In genomic region chr1:180131402-180131801, GRCm38 (mm10) we compare ENCODE assay signal across 20 mouse cellular contexts.
DNase-seq lines count a peak whose midpoint lies in the region; ATAC-seq and TF ChIP-seq lines count a peak whose summit lies in the region.
"Had no signal": no experiment of that assay in that cellular context is flagged by ENCODE, and none has a peak within 500 bp of the region (broad histone marks: within the 10 kb centered on the region; RNA-seq: fewer than 3 reads in every experiment).

No protein-coding gene starts in this region.

- intact Hi-C loops in heart, adult 2 months (cut with DNase I): no loop called here

- H3K36me3 ChIP-seq in heart, adult 2 months (ENCODE audit: control insufficient read depth, insufficient read depth, low read length): no peaks in the 10 kb centered on the region
- H3K36me3 ChIP-seq in lung, embryonic 14.5 days (ENCODE audit: insufficient read depth): peaks cover 10% of the 10 kb centered on the region; the same call in 1 of the 2 replicates
- 0 out of 2 replicates have a peak, but pooled peaks cover 2% of the 10 kb centered on the region for H3K36me3 ChIP-seq in ES-E14 (ENCODE audit: control insufficient read depth, insufficient read depth, low read length, poor library complexity, severe bottlenecking)
- H3K36me3 ChIP-seq in limb, embryonic 10.5 days: peaks cover 6% of the 10 kb centered on the region; the same call in 1 of the 2 replicates

- no peak overlapping the region for H3K27ac ChIP-seq in heart, adult 2 months
- no peak overlapping the region for H3K27ac ChIP-seq in lung, embryonic 14.5 days (ENCODE audit: low read depth)
- no peak overlapping the region for H3K27ac ChIP-seq in ES-E14 (ENCODE audit: insufficient read depth, low read depth, low read length, poor library complexity, severe bottlenecking)
- H3K27ac ChIP-seq in limb, embryonic 10.5 days: no peak overlapping the region
- H3K27ac ChIP-seq: embryonic facial prominence, embryonic 15.5 days; forebrain, embryonic 13.5 days; kidney, embryonic 15.5 days; liver, embryonic 15.5 days; macrophage; neural tube, embryonic 15.5 days had no signal

- ATAC-seq in lung, embryonic 14.5 days (ENCODE audit: insufficient read depth): no peak
- ATAC-seq in erythroblast, adult 5-6 weeks (replicated peaks; ENCODE audit: low FRiP score, poor library complexity, severe bottlenecking): peak; percentile 69; the same call in 1 of the 2 replicates
- ATAC-seq: forebrain, embryonic 13.5 days; hindbrain, embryonic 16.5 days had no signal

- TF ChIP-seq CTCF in heart, adult 2 months (IDR thresholded peaks at IDR 0.05): peak; percentile 62
- peak; percentile 44 for TF ChIP-seq CTCF in lung, embryonic 14.5 days (IDR thresholded peaks at IDR 0.05; ENCODE audit: low read depth)

- H3K79me2 ChIP-seq in heart, adult 2 months (replicated peaks; ENCODE audit: control insufficient read depth, insufficient read depth, low read length): no peaks in the 10 kb centered on the region

- TF ChIP-seq POLR2A in heart, adult 2 months (IDR thresholded peaks at IDR 0.05; ENCODE audit: insufficient read depth, low read depth, low read length): no peak

- DNase-seq in heart, adult 2 months: no peak
- DNase-seq in heart, postnatal 4 days: no peak
- DNase-seq in lung, embryonic 14.5 days: no peak
- DNase-seq in lung, postnatal 14 days: no peak
- no peak for DNase-seq in ES-E14 (ENCODE audit: low read depth, low spot score)
- no peak for DNase-seq in limb, embryonic 10.5 days (ENCODE audit: low spot score)
- no peak for DNase-seq in frontal cortex, postnatal 14 days (ENCODE audit: low spot score in 2 of 2)
- DNase-seq: adrenal gland, adult 8-10 months; cerebellum, adult 2 months; heart, postnatal 10 days; right cerebral cortex, postnatal 4 days; thymus, adult 2 months had no signal

- in situ Hi-C loops in ES-E14 (cut with MboI; ENCODE audit: low sequenced_read_pairs in 2 of 2, unreplicated experiment in 2 of 2): loop anchor here in 1 of 2 experiments (10.0 kb wide), 1 partner anchor 277 kb away; no protein-coding TSS in a partner anchor

- H3K4me2 ChIP-seq in lung, embryonic 14.5 days: no peak overlapping the region
- H3K4me2 ChIP-seq: embryonic facial prominence, embryonic 15.5 days; forebrain, embryonic 13.5 days; kidney, embryonic 15.5 days; liver, embryonic 15.5 days; neural tube, embryonic 15.5 days had no signal

- no peaks in the 10 kb centered on the region for H3K27me3 ChIP-seq in heart, adult 2 months (ENCODE audit: control insufficient read depth, insufficient read depth, low read length)
- H3K27me3 ChIP-seq in lung, embryonic 14.5 days (ENCODE audit: insufficient read depth, low read length): no peaks in the 10 kb centered on the region
- H3K27me3 ChIP-seq in limb, embryonic 10.5 days (ENCODE audit: low read depth, poor library complexity, severe bottlenecking): no peaks in the 10 kb centered on the region
- H3K27me3 ChIP-seq: embryonic facial prominence, embryonic 15.5 days; forebrain, embryonic 13.5 days; kidney, embryonic 15.5 days; liver, embryonic 15.5 days; neural tube, embryonic 15.5 days had no signal

- 47% methylated on average over 3 of the region's 3 CpGs for WGBS in heart, adult 2 months
- 42% methylated on average over 3 of the region's 3 CpGs for WGBS in lung, embryonic 14.5 days
- 57% methylated on average over 3 of the region's 3 CpGs for WGBS in limb, embryonic 10.5 days

- TF ChIP-seq EP300 in heart, adult 2 months (IDR thresholded peaks at IDR 0.05; ENCODE audit: insufficient read depth, low read depth, low read length): no peak

- H3K9me3 ChIP-seq in lung, embryonic 14.5 days (ENCODE audit: low read depth, low read length): no peaks in the 10 kb centered on the region
- no peaks in the 10 kb centered on the region for H3K9me3 ChIP-seq in ES-E14 (ENCODE audit: control insufficient read depth, insufficient read depth, low read depth, low read length)
- no peaks in the 10 kb centered on the region for H3K9me3 ChIP-seq in limb, embryonic 10.5 days (replicated peaks)
- H3K9me3 ChIP-seq: embryonic facial prominence, embryonic 15.5 days; forebrain, embryonic 13.5 days; kidney, embryonic 15.5 days; liver, embryonic 15.5 days; neural tube, embryonic 15.5 days had no signal

- no peaks in the 10 kb centered on the region for H3K4me1 ChIP-seq in heart, adult 2 months (ENCODE audit: control insufficient read depth, insufficient read depth, low read length)
- no peaks in the 10 kb centered on the region for H3K4me1 ChIP-seq in lung, embryonic 14.5 days (ENCODE audit: insufficient read depth)
- no peaks in the 10 kb centered on the region for H3K4me1 ChIP-seq in ES-E14 (ENCODE audit: control insufficient read depth in 2 of 2, insufficient read depth in 2 of 2, low read length in 2 of 2, poor library complexity in 1 of 2)
- peaks cover 14% of the 10 kb centered on the region for H3K4me1 ChIP-seq in limb, embryonic 10.5 days
- H3K4me1 ChIP-seq: embryonic facial prominence, embryonic 15.5 days; forebrain, embryonic 13.5 days; kidney, embryonic 15.5 days; liver, embryonic 15.5 days; neural tube, embryonic 15.5 days had no signal

- no peak overlapping the region for H3K9ac ChIP-seq in heart, adult 2 months (ENCODE audit: low read depth, low read length)
- no peak overlapping the region for H3K9ac ChIP-seq in lung, embryonic 14.5 days
- no peak overlapping the region for H3K9ac ChIP-seq in ES-E14 (ENCODE audit: insufficient read depth, low read depth, low read length, poor library complexity, severe bottlenecking)
- H3K9ac ChIP-seq: embryonic facial prominence, embryonic 15.5 days; forebrain, embryonic 13.5 days; kidney, embryonic 15.5 days; liver, embryonic 15.5 days; neural tube, embryonic 15.5 days had no signal

- H3K4me3 ChIP-seq in heart, adult 2 months: no peak overlapping the region
- no peak overlapping the region for H3K4me3 ChIP-seq in lung, embryonic 14.5 days (ENCODE audit: low read depth, low read length)
- H3K4me3 ChIP-seq in ES-E14 (ENCODE audit: insufficient read depth in 1 of 2, low read depth in 1 of 2, low read length in 2 of 2, poor library complexity in 1 of 2, severe bottlenecking in 1 of 2): no peak overlapping the region
- H3K4me3 ChIP-seq in limb, embryonic 10.5 days: no peak overlapping the region
- H3K4me3 ChIP-seq: embryonic facial prominence, embryonic 15.5 days; forebrain, embryonic 13.5 days; kidney, embryonic 15.5 days; liver, embryonic 15.5 days; neural tube, embryonic 15.5 days had no signal

TF ChIP-seq in ES-E14, 5 proteins besides CTCF, POLR2A, EP300 and RAD21:
- TF ChIP-seq HCFC1 (IDR thresholded peaks at IDR 0.05; ENCODE audit: borderline replicate concordance, insufficient read depth, low read length) (no peak), ZNF384 (IDR thresholded peaks at IDR 0.05; ENCODE audit: low read depth, low read length) (no peak), ZC3H11A (IDR thresholded peaks at IDR 0.05; ENCODE audit: borderline replicate concordance, low read depth, low read length) (peak; percentile 12; the same call in 1 of the 2 replicates)
TF ChIP-seq in ES-E14: peak in this region for 1.
